Mouse (Mus musculus): Measurements from ENCODE around the gene Slitrk3. TPM values are rescaled to one million over a fixed set of nuclear protein-coding genes. Genes with fewer than 3 reads are reported as not detected.
"Not testable (repeated sequence)": the region's sequence is repeated elsewhere in the genome, so short reads cannot be mapped to it uniquely, and the experiment has no call there.

The Slitrk3 gene
- total RNA-seq (2021): 100 to 1,000 TPM in 1 of 2 experiments, 10 to 100 TPM in 1; 94.3 to 100 TPM
- long read RNA-seq, experiment 1, partial matches to known transcripts: 1 of 9 reads
- long read RNA-seq, experiment 1, other reads (novel, unspliced or antisense): 5 of 9 reads
- long read RNA-seq, experiment 2, partial matches to known transcripts: 0 of 20 reads
- long read RNA-seq, experiment 2, other reads (novel, unspliced or antisense): 18 of 20 reads

DNA sequence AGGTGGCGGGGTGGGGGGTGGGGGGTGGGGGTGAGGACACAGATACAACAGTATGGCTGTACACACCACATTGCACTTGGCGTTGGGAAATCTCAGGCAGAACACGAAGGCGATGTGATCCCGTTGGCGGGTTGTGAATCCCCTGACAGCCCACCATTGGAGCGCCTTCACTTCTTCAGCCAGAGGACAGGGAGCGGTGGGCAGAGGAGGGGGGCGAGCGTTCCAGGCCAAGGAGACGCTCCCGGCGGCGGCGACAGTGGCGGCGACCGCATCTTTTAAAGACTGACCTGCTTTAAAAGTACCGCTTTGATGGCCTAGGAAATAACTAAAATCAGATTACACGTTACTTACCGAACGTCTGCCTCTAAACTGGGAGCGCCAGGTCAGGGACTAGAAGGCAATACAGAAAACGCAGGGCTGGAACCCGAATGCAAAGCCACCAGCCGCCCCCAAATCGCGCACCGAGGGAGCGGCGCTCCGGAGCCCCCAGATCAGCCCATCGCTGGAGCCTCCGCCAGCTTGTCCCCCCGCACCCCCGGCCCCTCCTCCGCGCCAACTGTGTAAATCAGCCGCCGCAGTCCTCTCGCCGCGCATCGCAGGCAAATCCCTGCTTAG, at the start of gene Slitrk3:
TSS of gene Slitrk3 (minus strand) at position 607 of the 615 bp plus-strand sequence.
- Histone ChIP-seq H3K4me3 (peak within 1 kb of the TSS; percentile 75), H3K27ac (peak within 1 kb of the TSS; percentile 94)
- no peak for TF ChIP-seq CTCF (conservative IDR thresholded peaks at IDR 0.05)
- peak; percentile 67 to 78 for DNase-seq (ENCODE audit: low spot score in 2 of 2)

DNA sequence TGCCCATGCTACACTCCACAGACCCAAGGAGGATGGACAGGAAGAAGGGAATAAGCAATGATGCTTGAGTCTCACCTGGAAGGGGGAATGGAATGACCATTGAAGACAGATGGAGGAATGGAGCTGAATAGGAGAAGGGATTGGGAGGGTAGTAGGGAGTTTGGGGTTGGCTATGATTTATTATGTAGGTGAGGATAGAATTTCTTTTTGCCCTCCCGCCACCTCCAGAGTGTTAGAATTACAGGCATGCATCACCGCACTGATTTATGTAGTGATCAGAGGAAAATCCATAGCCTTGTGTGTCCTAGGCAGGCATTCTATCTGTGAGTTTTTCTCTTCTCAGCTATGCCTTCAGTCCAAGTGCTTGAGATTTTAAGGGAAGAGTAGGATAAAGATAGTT, 36.8 kb upstream of the Slitrk3 start:
- not testable (repeated sequence) for DNase-seq (ENCODE audit: low spot score in 2 of 2); H3K4me3 ChIP-seq; H3K27ac ChIP-seq

DNA sequence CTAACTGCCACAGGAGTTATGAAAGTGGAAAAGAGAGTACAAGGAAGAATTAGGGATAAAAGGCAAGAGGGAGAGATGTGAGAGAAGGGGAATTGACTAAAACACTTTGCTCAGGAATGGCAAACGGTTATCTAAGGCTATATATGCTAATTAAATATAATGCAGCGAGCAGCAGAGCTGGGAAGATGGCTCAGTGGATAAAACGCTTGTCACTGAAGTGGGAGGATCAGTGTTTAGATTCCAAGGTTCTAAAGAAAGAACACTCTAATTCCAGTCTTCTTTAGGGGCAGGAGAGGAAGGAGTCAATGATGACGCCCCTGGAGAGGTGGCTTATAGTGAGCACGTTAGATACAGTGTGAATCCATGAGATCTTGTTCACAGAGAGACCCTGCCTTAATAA, 27.0 kb upstream of the Slitrk3 start:
- H3K4me3 ChIP-seq: no peak overlapping the region
- no peak for TF ChIP-seq CTCF (conservative IDR thresholded peaks at IDR 0.05)
- no peak for DNase-seq (ENCODE audit: low spot score in 2 of 2)
- no peak overlapping the region for H3K27ac ChIP-seq

DNA sequence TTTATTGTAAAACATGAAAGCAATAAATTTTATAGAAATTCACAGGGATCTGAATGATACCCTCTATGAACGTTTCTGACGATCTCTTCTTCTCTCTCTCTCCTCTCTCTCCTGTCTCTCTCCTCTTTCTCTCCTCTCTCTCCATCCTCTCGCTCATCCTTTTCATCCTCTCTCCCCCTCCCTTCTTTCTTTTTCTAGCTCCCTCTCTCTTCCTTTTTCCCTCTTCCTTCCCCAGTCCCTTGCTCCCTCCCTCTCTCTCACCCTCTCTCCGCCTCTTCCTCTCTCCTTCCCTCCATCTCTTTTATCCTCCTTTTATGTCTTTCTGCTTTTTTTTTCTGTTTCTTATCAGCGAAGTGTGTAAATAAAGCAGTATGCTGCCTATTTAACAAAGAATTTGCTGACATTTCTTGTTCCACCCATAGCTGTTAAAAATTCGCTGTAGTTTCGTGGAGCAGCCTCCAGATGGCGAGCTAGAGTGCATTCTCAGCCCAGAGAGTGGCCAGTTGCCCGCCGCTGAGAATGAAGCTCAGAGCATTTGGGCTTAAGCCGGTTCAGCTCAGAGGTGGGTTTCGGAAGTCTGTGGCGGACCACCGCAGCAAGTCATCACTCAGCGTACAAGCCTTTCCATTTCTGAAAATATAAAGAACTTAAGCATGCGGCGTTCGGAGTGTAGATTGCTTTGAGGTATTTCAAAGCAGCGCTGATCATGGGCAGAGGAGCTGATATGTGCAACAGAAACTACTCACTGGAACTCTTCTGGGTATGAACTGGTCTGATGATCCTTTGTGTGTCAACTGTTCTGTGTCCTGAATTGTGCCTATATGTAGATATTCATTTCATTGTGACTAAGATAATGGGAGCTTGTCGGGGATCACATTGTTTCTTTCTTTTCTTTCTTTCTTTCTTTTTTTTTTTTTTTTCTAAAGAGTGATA, 8.5 kb upstream of the Slitrk3 start:
- TF ChIP-seq CTCF (conservative IDR thresholded peaks at IDR 0.05): peak; percentile 89
- H3K27ac ChIP-seq: peak overlapping the region; percentile 92

DNA sequence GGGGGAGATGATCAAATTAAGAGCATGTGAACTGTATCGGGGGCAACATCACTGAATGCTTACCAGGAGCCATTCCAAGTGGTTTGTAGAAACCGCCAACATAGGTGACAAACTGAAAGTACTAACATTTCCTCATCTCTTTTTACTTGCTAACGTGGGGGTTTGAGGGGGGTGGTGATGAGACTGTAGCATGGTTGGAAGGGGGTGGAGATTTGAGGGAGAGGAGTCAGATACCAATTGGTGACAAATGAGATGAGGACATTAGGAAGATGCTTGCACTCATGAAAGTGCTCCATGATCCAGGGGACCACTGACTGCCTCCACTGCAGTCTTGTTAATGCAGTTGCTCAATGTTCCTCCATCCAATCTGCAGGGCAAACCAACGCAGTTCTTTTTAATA, 587 bp upstream of the Slitrk3 start:
- DNase-seq (ENCODE audit: low spot score in 2 of 2): peak in 1 of 2 experiments; percentile 31
- Histone ChIP-seq H3K27ac (peak overlapping the region; percentile 77), H3K4me3 (peak overlapping the region; percentile 52)
- no peak for TF ChIP-seq CTCF (conservative IDR thresholded peaks at IDR 0.05)

More for the DNA sequence above, 8.5 kb upstream of the Slitrk3 start:
- peak overlapping the region; percentile 76 for H3K4me3 ChIP-seq
- DNase-seq (ENCODE audit: low spot score in 2 of 2): peak; percentile 76 to 87

DNA sequence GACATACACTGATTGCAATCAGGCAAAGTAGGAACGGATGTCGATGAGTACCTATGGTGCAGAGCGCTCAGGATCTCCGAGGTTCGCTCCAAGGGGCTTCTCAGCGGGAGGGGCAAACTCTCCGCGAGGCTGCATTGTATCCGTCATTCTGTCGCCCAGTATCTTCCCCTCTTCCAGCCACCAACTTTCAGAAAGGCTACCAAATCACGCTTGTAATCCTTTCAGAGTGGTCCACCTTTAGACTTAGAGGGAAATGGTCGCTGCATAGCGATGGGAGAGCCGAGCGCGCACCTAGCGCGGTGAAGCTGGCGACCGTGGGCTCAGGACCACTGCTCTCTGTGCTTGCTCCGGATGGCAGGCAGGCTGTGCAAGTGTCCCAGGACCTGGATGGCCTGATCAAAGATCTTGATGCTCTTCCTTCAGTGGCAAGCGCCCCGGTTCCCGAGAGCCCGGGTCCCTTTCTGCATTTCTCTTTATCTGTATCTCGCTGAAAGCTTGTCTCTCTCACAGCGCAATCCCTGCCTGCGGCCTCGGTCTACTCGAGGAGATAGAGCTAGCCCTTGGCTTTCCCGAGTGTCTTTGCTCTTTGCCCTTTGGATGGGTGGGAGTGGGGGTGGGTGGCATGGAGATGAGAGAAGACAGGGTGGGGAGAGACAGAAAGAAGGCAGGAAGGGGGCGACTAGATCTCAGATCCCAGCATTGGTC, 959 bp downstream of the Slitrk3 start:
- H3K27ac ChIP-seq: peak overlapping the region; percentile 94
- H3K4me3 ChIP-seq: peak overlapping the region; percentile 75
- DNase-seq (ENCODE audit: low spot score in 2 of 2): peak in 1 of 2 experiments; percentile 23
- TF ChIP-seq CTCF (conservative IDR thresholded peaks at IDR 0.05): no peak

DNA sequence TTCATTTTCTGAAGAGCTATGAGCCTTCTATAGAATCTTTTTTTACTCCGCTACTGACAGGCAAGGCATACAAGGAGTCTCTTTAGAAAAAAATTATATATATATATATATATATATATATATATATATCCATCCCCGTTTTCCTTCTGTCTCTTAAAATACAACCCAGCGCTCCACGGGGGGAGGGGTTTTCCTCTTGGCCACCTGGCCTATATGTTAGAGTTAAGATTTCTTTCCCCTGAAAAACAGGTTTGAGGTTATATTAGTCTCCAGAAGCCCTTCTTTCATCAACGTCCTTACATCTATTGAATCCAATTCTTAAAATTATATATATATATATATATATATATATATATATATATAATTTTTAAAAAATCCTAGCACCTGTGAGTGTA, 1.6 kb downstream of the Slitrk3 start:
- H3K27ac ChIP-seq: peak overlapping the region; percentile 94
- peak overlapping the region; percentile 75 for H3K4me3 ChIP-seq
- no peak for TF ChIP-seq CTCF (conservative IDR thresholded peaks at IDR 0.05)
- DNase-seq (ENCODE audit: low spot score in 2 of 2): no peak

DNA sequence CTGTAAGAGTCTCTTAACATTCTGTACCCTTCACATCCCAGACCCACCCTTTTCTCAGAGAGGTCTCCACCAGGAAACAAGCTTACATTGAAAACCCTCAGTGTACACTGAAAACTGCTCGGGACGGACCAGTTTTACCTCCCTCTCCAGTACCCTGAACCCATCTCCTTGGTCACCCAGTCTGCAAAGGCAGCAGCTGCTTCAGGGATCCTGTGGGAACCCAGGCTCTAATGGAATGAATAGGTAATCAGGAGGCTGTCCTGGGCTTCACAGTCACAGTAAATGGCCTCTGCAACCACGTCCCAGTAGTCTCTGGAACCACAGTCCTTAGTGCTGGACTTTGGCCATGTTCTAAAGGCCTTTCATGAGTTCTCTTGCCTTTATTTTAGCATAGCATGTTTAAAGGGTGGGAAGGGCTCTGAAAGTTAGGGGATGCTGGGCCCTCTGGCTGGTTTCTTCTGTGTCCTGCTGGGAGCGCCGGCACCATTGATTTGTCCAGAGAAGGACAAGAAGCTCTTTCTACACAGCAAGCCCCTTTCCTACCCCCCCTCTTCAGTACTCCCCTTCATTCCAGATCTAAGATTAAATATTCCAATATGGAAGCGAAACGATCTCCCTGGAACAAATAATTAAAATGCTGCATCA, 2.1 kb downstream of the Slitrk3 start:
- TF ChIP-seq CTCF (conservative IDR thresholded peaks at IDR 0.05): no peak
- Histone ChIP-seq H3K4me3 (peak overlapping the region; percentile 75), H3K27ac (peak overlapping the region; percentile 94)
- DNase-seq (ENCODE audit: low spot score in 2 of 2): no peak

DNA sequence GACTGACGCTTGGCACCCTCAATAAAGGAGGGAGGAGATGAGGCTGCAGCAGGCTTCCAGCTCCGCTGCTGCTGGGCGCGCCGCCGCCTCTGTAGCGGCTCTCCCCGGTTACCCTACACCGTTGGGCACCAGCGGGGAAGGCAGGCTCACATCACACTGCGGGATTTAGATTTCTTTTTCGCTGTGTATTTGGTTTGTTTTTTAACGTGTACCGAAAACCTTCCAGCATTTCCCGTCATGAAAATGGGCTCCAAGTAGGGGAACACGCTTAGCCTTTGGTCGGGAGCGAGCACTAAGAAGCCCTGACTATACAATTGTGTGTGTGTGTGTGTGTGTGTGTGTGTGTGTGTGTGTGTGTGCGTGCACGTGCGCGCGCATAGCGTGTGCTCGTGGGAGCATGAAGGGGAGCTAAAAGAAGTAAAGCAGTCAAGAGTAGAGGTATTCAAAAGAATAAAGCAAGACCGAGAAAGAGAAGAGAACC, 4.1 kb downstream of the Slitrk3 start:
- DNase-seq (ENCODE audit: low spot score in 2 of 2): peak in 1 of 2 experiments; percentile 36
- TF ChIP-seq CTCF (conservative IDR thresholded peaks at IDR 0.05): no peak
- H3K27ac ChIP-seq: peak overlapping the region; percentile 90
- H3K4me3 ChIP-seq: peak overlapping the region; percentile 67

DNA sequence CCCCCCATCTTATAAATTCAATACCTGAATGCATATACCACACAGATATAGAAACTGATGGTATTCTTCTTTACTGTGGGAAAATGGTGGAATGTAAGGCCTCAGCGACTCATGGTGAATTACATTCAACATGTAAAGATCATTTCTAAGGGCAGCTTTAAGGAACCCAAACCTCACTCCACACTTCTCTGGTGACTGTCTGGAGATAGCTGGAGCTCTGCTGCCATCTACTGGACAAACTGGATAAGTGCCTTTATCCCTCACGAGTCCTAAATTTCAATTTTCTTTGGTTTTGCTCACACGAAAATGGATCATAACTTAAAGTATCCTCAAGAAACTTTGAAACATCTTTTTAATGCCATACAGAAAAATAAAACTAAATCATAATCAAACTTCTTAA, 11.4 kb downstream of the Slitrk3 start:
- Histone ChIP-seq H3K27ac (0 out of 2 replicates have a peak overlapping the region, but pooled peaks have one; percentile 4), H3K4me3 (no peak overlapping the region)
- TF ChIP-seq CTCF (conservative IDR thresholded peaks at IDR 0.05): peak; percentile 93
- DNase-seq (ENCODE audit: low spot score in 2 of 2): peak; percentile 45 to 64

DNA sequence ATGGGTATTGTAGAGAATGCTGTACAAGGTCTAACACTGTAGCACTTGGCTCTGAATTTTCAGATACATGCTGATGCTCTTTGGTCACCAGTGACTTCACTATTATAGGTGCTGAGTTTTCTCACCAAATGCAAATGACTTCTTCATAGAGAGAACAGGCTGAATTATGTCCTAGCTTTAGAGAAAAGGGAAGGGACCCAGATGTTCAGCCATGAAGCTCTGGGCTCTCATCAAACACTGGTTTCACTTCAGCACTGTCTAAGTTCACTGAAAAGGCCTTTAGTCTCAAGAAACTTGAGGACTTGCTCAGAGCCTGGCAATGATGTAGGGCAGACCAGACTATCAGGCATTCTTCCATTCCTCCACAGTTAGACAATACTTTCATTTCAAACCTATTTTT, 15.3 kb downstream of the Slitrk3 start:
- H3K27ac ChIP-seq: no peak overlapping the region
- DNase-seq (ENCODE audit: low spot score in 2 of 2): no peak
- H3K4me3 ChIP-seq: no peak overlapping the region
- TF ChIP-seq CTCF (conservative IDR thresholded peaks at IDR 0.05): no peak

DNA sequence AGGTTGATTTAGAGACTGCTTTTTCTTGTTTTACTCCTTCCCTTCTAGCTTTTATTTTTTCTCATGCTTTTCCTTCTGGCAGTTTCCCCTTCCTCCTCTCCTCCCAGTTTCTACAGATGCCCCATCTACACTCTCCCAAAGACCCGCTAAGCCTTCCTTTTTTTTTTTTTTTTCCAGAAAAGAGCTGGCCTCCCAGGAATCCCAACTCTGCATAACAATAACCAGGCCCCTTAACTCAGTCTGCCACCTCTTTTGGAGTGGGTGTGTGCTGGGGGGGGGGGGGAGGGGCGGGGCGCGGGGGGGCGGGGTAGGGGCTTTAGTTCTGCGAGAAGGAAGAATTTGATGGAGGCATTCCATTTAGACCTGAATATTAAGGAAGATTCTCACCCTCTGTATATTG, 51.6 kb downstream of the Slitrk3 start:
- no peak for TF ChIP-seq CTCF (conservative IDR thresholded peaks at IDR 0.05)
- DNase-seq (ENCODE audit: low spot score in 2 of 2): no peak
- no peak overlapping the region for H3K4me3 ChIP-seq
- H3K27ac ChIP-seq: no peak overlapping the region

Measured in layer of hippocampus, adult 2 months (tissue).